Mouse (Mus musculus) spleen, adult 12 weeks (tissue): ENCODE data around the gene Chrm3.

ENCODE experiments used
- DNase-seq: peaks from one replicate; pipeline ENCODE4 v3.0.0; 2022; ENCODE audit warnings: low spot score

Gene Chrm3

DNA sequence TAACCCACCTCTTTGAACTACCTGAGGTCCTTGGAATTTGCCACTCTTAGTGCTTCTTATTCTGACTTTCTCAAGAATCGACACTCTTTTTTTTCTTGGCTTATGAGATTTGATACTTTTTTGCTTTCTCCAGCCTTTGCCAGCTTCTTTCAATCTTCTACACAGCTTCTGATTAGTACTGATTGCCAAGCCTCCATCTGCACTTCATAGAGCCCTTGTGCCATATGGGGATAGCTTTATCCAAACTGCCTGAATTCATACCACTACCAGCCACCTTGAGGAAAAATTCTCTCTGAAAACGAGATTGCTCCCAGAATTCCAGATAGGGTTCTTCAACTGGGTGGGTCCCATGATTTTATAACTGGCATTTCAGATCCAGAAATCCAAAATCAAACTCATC lies 368.0 kb downstream of the Chrm3 start:
- no peak for DNase-seq

GRCm38 (mm10) chr13:9985648-9986047 lies 375.0 kb downstream of the Chrm3 start:
- no peak for DNase-seq

DNA sequence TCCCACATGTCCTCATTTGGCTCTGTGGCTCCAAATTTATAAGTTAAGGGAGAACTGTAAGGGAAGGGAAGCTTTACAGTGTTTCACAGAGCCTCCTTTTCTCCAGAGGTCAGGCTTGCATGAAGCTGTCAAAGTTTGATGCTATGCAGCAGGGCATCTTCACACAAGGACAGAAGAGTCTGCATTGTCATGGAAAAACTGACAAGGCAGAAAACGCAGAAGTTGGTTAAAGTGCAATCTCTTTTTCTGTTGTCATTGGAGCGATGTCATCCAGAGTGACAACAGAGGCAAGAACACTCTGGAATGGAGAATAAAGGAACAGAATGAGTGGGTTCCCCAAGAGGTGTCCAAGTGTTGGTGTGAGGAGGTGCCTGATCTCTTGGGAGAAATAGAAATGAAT lies 377.4 kb downstream of the Chrm3 start:
- DNase-seq = no peak

DNA sequence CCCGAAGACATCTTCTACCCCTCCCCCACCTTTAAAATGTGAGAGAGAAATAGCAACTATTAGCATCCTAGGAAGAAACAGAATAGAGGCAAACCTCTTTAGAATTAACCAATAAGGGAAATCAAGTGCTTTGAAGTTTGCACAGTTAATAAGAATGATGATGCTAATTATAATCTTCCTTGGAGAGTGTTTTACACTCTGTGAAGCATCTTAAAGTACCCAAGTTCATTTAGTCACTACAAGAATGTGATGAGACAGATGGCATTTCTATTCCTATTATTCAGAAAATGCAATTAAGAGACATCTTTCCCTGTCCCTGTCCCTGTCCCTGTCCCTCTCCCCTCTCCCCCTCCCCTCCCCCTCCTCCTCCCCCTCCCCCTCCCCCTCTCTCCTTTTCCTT lies 382.9 kb downstream of the Chrm3 start:
- no peak for DNase-seq

- no peak for DNase-seq
These were observed 386.8 kb downstream of the Chrm3 start for GRCm38 (mm10) chr13:9973742-9974321.

DNA sequence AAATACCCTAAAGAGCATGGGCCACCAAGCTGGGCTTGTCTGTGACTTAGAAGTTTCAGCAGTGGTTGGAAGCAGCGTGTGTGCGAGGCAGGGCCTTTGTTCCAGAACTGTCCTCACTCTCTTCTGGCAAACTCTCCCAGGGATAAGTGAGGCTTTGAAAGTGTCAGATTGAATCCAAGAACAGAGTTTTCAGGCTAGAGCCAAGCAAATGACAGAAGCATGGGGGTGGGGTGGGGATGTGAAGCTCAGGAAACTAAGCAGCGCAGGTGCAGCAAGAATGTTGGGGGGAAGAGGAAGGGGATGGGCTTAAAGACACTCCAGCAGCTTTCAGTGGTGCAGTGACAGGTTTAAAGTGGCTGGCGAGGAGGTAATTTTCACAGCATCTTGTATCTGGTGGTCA lies 388.8 kb downstream of the Chrm3 start:
- no peak for DNase-seq

GRCm38 (mm10) chr13:9952619-9953018 lies 408.0 kb downstream of the Chrm3 start:
- no peak for DNase-seq

DNA sequence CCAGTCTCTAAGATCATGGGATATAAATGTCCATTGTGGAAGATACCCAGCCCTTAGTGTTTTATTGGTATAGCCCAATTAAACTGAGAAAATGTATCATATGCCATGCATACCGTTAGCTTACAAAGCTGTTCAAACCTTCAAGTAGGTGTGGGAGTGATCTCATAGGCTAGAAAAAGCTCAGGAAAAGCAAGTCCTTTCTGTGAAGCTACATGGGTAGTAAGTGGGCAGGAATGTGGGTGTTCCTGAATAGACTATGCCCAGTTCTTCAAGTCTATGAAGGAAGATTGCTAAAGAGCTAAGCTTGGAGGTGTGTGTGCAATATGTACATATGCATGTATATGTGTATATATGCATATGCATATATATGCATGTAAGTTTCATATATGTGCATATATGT lies 409.3 kb downstream of the Chrm3 start:
- DNase-seq = no peak

GRCm38 (mm10) chr13:9949091-9949490 lies 411.6 kb downstream of the Chrm3 start:
- DNase-seq = no peak

GRCm38 (mm10) chr13:9940186-9940585 lies 420.5 kb downstream of the Chrm3 start:
- no peak for DNase-seq

DNA sequence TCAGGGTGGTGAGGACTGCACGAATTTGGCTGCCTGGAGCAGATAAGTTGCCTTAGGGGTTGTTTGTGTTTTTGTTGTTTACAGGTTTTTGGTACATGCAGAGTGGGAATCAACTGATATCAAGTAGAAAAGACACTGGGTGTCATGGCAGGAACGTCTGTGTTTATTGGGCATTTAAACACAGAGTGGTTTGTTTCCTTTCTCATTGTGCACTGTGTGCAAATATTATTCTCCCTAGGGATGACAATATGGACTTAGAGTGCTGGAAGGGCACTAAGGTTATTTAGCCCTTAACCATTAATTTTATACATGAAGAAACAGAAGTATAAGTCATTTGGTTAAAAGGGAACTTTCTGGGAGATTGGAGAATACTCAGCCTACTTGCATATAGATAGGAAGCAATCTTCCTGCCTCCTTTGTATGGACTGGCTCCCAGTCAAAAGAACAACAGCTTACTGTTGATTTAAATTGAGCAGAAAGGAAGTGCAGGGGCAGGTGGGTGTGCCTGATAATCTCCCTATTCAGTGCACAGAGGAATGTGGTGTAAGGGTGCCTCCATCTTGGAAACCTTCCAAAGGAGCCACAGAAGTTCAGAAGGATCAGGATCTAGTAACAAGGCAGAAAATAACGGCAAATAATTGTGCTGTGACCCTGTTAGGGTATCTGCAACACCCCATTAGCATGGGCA lies 421.7 kb downstream of the Chrm3 start:
- DNase-seq = no peak

DNA sequence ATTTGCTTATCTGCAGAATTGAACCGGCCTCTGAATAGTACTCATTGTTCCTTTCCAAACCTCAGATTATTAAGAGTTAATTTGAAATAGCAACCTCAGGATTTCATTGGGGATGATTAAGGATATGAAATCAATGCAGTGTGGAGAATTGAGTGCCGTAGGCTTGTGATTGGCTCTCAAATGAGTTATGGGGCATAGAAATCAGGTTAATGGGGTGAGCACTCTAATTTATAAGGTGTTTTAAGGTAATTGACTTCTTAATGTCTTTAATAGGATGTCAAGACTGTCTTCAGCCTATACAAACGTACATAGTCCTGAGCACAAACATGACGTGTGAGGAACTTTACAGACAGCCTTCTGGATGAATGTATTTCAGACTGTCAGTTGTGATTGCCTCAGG lies 427.9 kb downstream of the Chrm3 start:
- no peak for DNase-seq

DNA sequence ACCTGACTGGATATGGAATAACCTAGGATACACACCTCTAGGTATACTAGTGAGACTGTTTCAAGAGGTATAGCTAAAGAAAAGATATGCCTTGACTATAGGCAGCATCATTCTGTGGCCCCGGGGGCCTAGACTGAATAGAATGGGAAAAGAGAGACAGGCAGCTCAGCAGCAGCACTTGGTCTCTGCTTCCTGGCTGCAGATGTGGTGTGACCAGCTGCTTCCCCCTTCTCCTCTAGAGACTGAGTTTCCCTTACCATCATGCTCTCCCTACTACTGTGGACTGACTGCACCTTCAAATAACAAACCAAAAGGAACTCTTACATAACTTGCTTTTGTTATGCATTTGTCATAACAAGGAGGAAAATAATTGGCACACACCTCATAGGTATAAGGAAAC lies 430.0 kb downstream of the Chrm3 start:
- DNase-seq = no peak

- no peak for DNase-seq
These were observed 430.7 kb downstream of the Chrm3 start for GRCm38 (mm10) chr13:9929978-9930377.

GRCm38 (mm10) chr13:9921150-9921549 lies 439.5 kb downstream of the Chrm3 start:
- DNase-seq = no peak

DNA sequence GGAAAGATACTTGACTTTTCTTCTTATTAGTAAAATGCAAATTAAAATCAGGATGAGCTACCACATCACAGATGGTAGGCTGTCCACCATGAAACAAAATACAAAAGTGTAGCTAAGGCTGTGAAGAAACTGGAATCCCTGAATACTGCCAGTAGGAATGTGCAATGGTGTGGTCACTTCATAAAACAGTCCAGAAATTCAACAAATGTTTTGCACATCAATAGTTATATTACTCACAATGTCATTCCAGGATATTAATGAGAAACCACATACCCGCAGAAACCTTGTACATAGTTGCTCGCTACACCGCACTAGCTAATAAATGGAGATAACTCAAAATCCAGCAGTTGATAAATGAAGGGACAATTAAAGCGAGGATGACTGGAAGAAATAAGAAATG lies 447.9 kb downstream of the Chrm3 start:
- DNase-seq = no peak

DNA sequence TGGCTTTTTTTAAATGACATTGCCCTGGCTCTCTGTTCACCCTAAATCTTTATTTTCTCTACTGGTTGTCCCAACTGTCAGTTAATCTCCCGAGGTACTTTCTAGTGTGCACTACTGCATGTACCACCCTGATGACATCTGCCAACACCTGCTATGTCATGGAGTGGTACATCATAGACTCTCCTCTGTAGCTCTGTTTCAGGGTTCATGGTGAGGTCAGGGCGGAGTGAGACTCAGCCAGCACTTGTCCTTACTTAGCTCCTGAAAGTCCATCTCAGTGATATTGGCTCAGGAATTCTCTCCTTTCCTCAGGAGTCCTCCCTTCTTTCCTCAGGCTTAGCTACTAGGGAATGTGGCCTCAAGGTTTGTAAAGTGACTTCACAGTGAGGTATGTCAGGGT lies 451.9 kb downstream of the Chrm3 start:
- DNase-seq = no peak

- DNase-seq = no peak
These were observed 453.4 kb downstream of the Chrm3 start for GRCm38 (mm10) chr13:9907202-9907601.

DNA sequence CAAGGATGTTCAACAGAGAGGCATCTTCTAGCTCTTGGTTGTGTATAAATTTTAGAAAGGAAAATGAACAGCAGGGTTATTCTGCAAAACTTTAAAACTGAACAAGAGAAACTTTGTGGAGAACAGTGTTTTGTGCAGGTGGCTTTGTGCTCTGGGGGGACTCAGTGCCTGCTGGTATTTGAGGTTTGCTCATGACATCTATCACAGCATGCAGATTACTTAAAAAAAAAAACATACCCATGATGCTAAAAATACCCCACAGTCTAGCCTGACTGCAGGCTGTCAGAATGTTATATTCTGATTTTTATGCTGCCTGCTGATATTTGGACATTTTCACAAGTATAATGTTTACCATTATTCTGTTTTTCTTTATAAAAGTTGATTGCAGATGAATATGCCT lies 456.2 kb downstream of the Chrm3 start:
- DNase-seq = no peak

GRCm38 (mm10) chr13:9900653-9901385 lies 459.8 kb downstream of the Chrm3 start:
- DNase-seq = no peak

DNA sequence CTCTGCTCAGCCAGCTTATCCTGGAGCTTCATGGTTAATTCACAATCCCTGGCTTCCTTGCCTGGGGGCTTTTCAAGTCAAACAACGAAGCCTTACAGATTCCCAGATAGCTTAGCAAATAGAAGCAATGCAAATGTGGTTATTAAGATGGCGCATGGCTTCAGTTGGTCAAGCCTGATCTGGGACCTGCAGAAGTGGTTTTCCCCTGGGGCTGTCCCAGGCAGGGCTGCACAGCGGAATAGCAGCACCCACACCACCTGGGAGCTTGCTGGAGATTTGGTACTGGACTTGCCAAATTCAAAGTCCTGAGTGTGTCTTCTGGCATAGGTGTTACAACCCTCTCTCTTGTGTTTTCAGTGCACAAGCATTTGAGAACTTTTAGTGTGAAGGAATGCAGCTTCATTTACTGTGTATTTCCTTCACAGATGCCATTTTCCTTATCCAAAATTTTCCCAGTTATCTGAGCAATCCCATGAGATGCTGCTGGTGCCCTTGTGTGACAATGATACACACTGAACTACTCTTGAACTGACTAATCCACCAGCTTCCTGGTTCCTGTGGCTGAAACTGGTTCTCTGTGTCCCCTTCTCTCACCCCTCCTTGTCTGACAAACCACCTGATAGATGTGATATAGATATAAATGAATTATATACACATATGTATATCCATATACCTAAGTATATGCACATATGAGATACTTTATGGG lies 461.8 kb downstream of the Chrm3 start:
- no peak for DNase-seq

DNA sequence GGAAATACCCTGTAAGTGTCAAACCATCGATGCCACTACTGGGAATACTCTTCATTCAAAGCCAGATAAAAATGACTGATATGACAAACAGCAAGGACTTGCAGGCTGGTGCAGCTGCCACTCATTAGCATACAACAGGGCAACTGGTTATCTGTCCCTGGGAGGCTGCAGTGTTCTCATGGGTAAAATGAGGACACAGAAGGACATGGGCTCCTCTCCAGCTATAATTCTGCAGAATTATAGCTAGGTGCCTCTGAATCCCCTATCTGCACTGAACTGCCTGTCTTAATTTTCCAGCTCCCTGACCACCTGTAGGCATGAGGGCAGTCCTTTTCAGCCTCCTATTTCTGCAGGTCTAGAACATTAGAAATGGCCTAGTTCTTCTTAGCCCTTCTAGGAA lies 463.4 kb downstream of the Chrm3 start:
- DNase-seq = no peak

- DNase-seq = no peak
These were observed 465.5 kb downstream of the Chrm3 start for GRCm38 (mm10) chr13:9895045-9895625.
